Mouse (Mus musculus) Patski (cell line): Measurements from ENCODE around the gene Aqp3. TPM values are rescaled to one million over a fixed set of nuclear protein-coding genes. Genes with fewer than 3 reads are reported as not detected.

Source experiments
- ATAC-seq: fragments of 100-300 bp; one replicate; pipeline ENCODE4 v1.8.0; 2021
- CTCF ChIA-PET: fragments of 350-600 bp; sonication (Branson Sonifier 250); formaldehyde crosslinking; loops from one replicate; lab custom pipeline; 2022; ENCODE audit warnings: inconsistent platforms; lab: Charles Lee
- POLR2A ChIA-PET: fragments of 350-600 bp; sonication (Branson Sonifier 250); formaldehyde crosslinking; loops from one replicate; lab custom pipeline; 2022; ENCODE audit warnings: antibody characterized with exemption, inconsistent platforms; lab: Charles Lee
- DNase-seq: peaks from one replicate; pipeline ENCODE4 v3.0.0-alpha.2; 2011; ENCODE audit warnings: low read depth, low spot score
- H3K27me3 ChIP-seq: fragments of 371-371 bp; one replicate; pipeline ENCODE4 v1.5.1; 2021
- CTCF ChIP-seq: fragments of 100-300 bp; IDR thresholded peaks from one replicate; pipeline ENCODE4 v1.5.1; 2021
- in situ Hi-C: fragments of 300-500 bp; cut with MboI; formaldehyde crosslinking; loops from 3 replicates; pipeline ENCODE4 v1.11.1; 2018; ENCODE audit warnings: low pct_unique_long_range_greater_than_20kb, mixed read lengths
- polyA plus RNA-seq: library from polyadenylated mRNA; unstranded; gene quantifications from one replicate; pipeline ENCODE4 v1.2.3, GENCODE M21; 2021

The Aqp3 gene
- 2.3 TPM for polyA plus RNA-seq

- ATAC-seq = no peak
- in situ Hi-C loops = no loop called here
- no peak for TF ChIP-seq CTCF
- DNase-seq = no peak
- H3K27me3 ChIP-seq = no peaks in the 10 kb centered on the region
- ChIA-PET CTCF (no interaction called here), POLR2A (no interaction called here)
Measured at GRCm38 (mm10) chr4:41097871-41098576, at the start of gene Aqp3. Gene Aqp3 (minus strand): TSS chr4:41098183.

- H3K27me3 ChIP-seq = no peaks in the 10 kb centered on the region
- DNase-seq = no peak
- POLR2A ChIA-PET = interaction anchor here (1.0 kb wide), 1 partner anchor 20 kb away, joined by 4 read pairs; no protein-coding TSS in a partner anchor
- CTCF ChIA-PET = no interaction called here
- TF ChIP-seq CTCF = no peak
- in situ Hi-C loops = loop anchor here (25.0 kb wide), 1 partner anchor 570 kb away; the partner anchor contains the start of genes Dctn3 and Rpp25l
- ATAC-seq = no peak
Measured at GRCm38 (mm10) chr4:41142601-41143000, 44.6 kb upstream of the Aqp3 start.

- H3K27me3 ChIP-seq = no peaks in the 10 kb centered on the region
- no peak for TF ChIP-seq CTCF
- in situ Hi-C loops = loop anchor here (25.0 kb wide), 1 partner anchor 572 kb away; the partner anchor contains the start of genes Dctn3 and Rpp25l
- ChIA-PET POLR2A (no interaction called here), CTCF (no interaction called here)
- ATAC-seq (no peak), DNase-seq (no peak)
Measured at GRCm38 (mm10) chr4:41140174-41140875, 42.3 kb upstream of the Aqp3 start.

DNA sequence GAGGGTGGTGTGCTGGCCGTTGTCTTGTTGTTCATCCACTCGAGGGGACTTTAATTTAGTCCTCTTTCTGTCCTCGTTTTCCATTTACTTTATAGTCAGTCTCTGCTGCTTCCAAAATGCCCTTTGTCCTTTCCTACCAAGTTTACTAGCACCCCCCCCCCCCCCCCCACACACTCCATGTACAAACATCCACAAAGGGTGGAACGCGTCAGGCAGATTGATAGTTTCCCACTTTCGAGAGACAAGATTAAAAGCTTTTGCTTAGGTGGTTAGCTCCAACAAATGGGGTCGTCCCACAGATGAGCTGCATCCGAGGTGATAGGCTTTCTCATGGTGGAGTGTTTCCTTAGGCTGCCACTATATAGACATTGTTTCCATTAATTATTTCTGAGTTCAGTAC, 38.8 kb upstream of the Aqp3 start:
- no peak for DNase-seq
- CTCF ChIA-PET = interaction anchor here (1.3 kb wide), 1 partner anchor 29 kb away, joined by 4 read pairs; no protein-coding TSS in a partner anchor
- no peak for ATAC-seq
- H3K27me3 ChIP-seq = no peaks in the 10 kb centered on the region
- POLR2A ChIA-PET = no interaction called here
- TF ChIP-seq CTCF = no peak
- in situ Hi-C loops = loop anchor here (25.0 kb wide), 1 partner anchor 575 kb away; the partner anchor contains the start of genes Dctn3 and Rpp25l

DNA sequence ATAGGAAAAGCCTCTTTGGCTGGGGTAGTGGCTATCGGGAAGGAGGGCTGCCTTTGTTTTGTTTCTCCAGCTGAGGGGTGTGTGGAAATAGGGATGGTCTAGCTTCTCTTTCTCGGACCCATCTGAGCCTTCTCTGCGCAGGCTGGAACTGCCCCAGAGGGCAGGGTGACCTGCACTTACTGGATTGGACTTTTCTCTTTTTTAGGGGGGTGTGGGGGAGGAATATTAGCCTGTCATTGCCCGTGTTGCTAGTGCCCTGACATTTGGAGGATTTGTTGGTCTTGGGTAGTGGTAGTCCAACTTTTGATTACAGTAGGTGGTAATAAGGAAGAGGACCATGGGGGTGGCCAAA, 38.4 kb upstream of the Aqp3 start:
- in situ Hi-C loops = loop anchor here (25.0 kb wide), 1 partner anchor 576 kb away; the partner anchor contains the start of genes Dctn3 and Rpp25l
- ATAC-seq (peak; percentile 11), DNase-seq (no peak)
- CTCF ChIA-PET = interaction anchor here (1.3 kb wide), 1 partner anchor 29 kb away, joined by 4 read pairs; no protein-coding TSS in a partner anchor
- TF ChIP-seq CTCF = no peak
- POLR2A ChIA-PET = no interaction called here
- no peaks in the 10 kb centered on the region for H3K27me3 ChIP-seq

DNA sequence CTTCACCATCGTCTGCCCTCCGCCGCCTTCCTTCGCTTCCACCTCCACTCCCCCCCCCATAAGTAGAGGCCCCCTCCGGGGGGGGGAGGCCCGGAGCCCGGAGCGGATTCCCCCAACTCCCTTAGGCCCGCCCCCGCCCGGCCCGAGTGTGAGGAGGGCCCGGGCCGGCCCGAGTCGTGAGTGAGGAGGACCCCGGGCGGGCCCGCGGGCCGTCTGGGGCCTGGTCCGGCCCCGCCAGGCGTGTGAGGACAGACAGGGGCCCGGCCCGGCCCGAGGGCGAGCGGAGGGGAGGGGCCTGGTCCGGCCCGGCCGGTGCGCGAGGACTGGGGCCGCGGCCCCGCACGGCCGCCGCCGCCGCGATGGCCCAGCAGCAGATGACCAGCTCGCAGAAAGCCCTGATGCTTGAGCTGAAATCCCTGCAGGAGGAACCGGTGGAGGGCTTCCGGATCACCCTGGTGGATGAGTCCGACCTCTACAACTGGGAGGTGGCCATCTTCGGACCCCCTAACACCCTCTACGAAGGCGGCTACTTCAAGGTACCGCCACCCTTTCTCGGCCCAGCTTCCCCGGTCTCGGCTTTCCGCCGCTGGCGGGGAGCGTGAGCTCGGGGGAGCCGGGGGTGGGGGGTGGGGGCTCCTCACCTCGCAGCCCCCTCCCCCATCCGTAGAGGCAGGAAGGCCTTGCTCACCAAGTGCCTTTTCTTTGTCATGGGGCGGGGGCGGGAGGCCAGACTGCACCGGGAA, 37.9 kb upstream of the Aqp3 start, which contains the start of gene Ube2r2:
TSS of gene Ube2r2 (plus strand) at position 33 of the 743 bp plus-strand sequence.
- DNase-seq (no peak), ATAC-seq (peak; percentile 67)
- in situ Hi-C loops = loop anchor here (25.0 kb wide), 1 partner anchor 576 kb away; the partner anchor contains the start of genes Dctn3 and Rpp25l
- POLR2A ChIA-PET = no interaction called here
- H3K27me3 ChIP-seq = no peaks in the 10 kb centered on the region
- no peak for TF ChIP-seq CTCF
- CTCF ChIA-PET = interaction anchor here (1.3 kb wide), 1 partner anchor 30 kb away, joined by 4 read pairs; no protein-coding TSS in a partner anchor

DNA sequence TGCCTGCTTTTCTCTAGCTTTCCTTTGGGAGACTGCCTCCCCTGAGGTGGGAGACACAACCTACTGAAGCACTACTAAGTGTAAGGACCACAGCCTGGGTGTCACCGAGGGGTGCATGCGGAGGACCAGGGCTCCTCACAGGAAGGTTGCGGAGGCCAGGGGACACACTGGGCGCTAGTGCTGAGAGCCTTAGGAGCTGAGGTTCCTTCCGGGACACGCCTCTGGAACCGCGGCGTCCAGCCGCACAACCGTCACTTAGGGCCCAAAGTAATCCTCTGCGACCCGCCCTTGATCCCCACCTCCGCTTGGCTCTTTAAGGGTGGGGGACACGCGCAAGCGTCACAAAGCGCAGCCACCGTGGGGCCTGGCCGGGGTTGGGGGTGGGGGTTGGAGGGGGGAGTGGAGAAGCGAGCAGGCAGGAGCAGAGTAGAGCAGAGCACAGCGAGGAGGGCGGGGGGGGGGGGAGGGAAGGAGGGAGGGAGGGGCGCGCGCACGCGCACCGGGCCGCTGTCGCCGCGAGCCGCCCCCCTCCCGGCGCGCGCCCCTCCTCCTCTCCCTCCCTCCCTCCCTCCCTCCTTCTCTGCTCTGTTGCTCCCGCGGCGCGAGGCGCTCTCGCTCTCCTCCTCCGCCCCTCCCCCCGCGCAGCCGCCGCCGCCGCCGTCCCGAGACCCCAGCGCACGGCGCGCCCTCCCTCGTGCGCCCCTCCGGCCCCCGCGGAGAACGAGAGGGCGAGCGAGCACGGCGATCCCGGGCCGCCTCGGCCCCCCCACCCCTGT, 37.1 kb upstream of the Aqp3 start:
- TF ChIP-seq CTCF = no peak
- ATAC-seq = peak; percentile 67
- ChIA-PET CTCF (no interaction called here), POLR2A (interaction anchor here (0.6 to 1.2 kb wide), 2 partner anchors 19 to 49 kb away, joined by 3 read pairs; no protein-coding TSS in a partner anchor)
- in situ Hi-C loops = loop anchor here (5.0 to 25.0 kb wide), 3 partner anchors 32 to 577 kb away; partner anchors contain the start of genes Dctn3 and Rpp25l
- no peaks in the 10 kb centered on the region for H3K27me3 ChIP-seq
- DNase-seq = peak; percentile 15

DNA sequence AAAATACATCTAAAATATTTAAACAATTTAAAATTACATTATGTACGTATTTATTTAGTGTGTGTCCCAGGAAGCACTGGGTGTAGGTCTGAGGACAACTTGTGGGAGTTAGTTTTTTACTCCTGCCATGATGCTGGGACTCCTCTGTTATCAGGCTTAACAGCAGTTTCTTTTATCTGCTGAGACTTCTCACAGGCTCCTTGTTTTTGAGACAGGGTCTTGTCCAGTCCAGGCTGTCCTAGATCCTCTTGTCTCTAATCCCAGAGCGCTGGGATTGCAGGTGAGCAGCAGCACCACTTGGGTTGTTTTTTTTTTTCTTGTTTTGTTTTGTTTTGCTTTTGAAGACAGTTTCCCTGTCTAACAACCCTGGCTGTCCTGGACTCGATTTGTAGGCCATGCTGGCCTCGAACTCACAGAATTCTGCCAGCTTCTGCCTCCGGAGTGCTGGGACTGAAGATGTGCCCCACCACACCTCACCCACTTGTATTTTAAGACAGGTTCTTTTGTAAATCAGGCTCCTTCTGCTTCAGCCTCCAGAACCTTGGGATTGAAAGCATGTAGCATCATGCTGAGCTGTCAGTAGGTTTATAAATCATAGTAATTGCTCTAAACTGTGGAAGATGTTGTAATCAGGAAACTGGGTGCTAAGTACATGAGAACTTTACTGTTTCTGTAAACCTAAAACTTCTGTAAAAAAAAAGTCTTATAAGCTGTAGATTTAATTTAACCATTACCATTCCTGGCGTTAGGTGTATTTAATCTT, 35.7 kb upstream of the Aqp3 start:
- no peak for TF ChIP-seq CTCF
- CTCF ChIA-PET = interaction anchor here (0.8 kb wide), 1 partner anchor 22 kb away, joined by 3 read pairs; no protein-coding TSS in a partner anchor
- H3K27me3 ChIP-seq = no peaks in the 10 kb centered on the region
- POLR2A ChIA-PET = interaction anchor here (0.6 to 1.2 kb wide), 2 partner anchors 22 to 50 kb away, joined by 3 read pairs; no protein-coding TSS in a partner anchor
- in situ Hi-C loops = loop anchor here (5.0 to 25.0 kb wide), 3 partner anchors 34 to 579 kb away; partner anchors contain the start of genes Dctn3 and Rpp25l
- no peak for DNase-seq
- ATAC-seq = no peak

- no peak for TF ChIP-seq CTCF
- no peak for ATAC-seq
- ChIA-PET POLR2A (no interaction called here), CTCF (interaction anchor here (4.8 kb wide), 1 partner anchor 33 kb away, joined by 32 read pairs; no protein-coding TSS in a partner anchor)
- DNase-seq = no peak
- in situ Hi-C loops = loop anchor here (5.0 to 25.0 kb wide), 3 partner anchors 35 to 580 kb away; partner anchors contain the start of genes Dctn3 and Rpp25l
- no peaks in the 10 kb centered on the region for H3K27me3 ChIP-seq
Measured at GRCm38 (mm10) chr4:41132471-41132870, 34.5 kb upstream of the Aqp3 start.
